Mouse (Mus musculus): ENCODE measurements around the gene Elfn1. TPM values are rescaled to one million over a fixed set of nuclear protein-coding genes. Genes with fewer than 3 reads are reported as not detected.
A peak's percentile ranks its signal among the peaks of the same experiment; 100 is the strongest.

Elfn1 gene
- polyA plus RNA-seq, 1 experiment from 2014 or later = 0.09 TPM

DNA sequence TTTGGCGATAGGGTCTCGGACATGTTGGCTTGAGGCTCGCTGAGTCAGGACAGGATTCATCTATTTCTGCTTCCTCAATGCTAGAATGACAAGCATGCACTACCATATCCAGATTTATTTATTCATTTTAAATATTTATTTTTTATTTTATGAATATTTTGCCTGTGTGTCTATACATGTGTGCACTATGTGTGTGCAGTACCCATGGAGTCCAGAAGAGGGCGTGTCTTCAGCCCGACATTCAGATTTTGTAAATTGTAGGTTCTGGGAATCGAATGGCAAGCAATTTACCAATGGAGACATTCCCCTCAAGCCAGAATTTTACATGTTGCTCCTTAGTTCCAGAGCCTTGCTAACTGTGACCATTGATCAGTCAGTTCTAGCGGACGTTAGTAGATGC lies 16.1 kb downstream of the Elfn1 start:
- Histone ChIP-seq H3K4me3 (ENCODE audit: low read depth, low read length) (no peak overlapping the region), H3K9me3 (ENCODE audit: control insufficient read depth, low read depth, low read length) (peaks cover 3% of the 10 kb centered on the region; the same call in 1 of the 2 replicates), H3K27me3 (ENCODE audit: control insufficient read depth, insufficient read depth, low read length) (no peaks in the 10 kb centered on the region), H3K27ac (ENCODE audit: low read length) (no peak overlapping the region), H3K4me1 (ENCODE audit: control insufficient read depth, insufficient read depth, low read length) (no peaks in the 10 kb centered on the region), H3K9ac (replicated peaks; ENCODE audit: low read depth, low read length) (no peak overlapping the region), H3K4me2 (replicated peaks; ENCODE audit: low read depth, low read length) (no peak overlapping the region), H3K36me3 (ENCODE audit: control insufficient read depth, insufficient read depth, low read length) (no peaks in the 10 kb centered on the region)
- 86% methylated on average over 8 of the region's 8 CpGs for WGBS
- no peak for ATAC-seq (ENCODE audit: insufficient number of reproducible peaks, insufficient read depth, low FRiP score, low read depth)

DNA sequence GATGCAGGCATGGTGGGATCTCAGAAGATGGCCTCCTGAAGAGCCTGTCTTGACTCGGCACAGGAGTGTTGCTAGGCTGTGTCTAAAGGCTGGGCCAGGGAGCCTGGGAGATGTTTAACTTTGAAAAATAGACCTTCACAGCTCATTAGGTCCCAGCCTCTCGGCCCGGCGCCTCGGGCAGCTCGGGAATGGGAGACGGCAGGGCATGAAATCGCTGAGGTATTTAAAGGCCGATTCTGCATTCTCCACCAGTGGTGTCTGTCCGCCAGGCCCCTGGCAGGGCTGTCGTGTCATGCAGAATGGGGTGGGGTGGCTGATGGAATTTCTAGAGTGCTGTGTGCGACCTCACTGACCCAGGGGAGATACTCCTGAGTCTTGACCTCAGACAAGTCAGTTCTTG lies 22.4 kb downstream of the Elfn1 start:
- WGBS = 82% methylated on average over 12 of the region's 12 CpGs
- Histone ChIP-seq H3K9me3 (ENCODE audit: control insufficient read depth, low read depth, low read length) (no peaks in the 10 kb centered on the region), H3K4me1 (ENCODE audit: control insufficient read depth, insufficient read depth, low read length) (peaks cover 12% of the 10 kb centered on the region), H3K9ac (replicated peaks; ENCODE audit: low read depth, low read length) (no peak overlapping the region), H3K27ac (ENCODE audit: low read length) (no peak overlapping the region), H3K36me3 (ENCODE audit: control insufficient read depth, insufficient read depth, low read length) (no peaks in the 10 kb centered on the region), H3K4me3 (ENCODE audit: low read depth, low read length) (no peak overlapping the region), H3K4me2 (replicated peaks; ENCODE audit: low read depth, low read length) (no peak overlapping the region), H3K27me3 (ENCODE audit: control insufficient read depth, insufficient read depth, low read length) (no peaks in the 10 kb centered on the region)
- ATAC-seq (ENCODE audit: insufficient number of reproducible peaks, insufficient read depth, low FRiP score, low read depth) = no peak

DNA sequence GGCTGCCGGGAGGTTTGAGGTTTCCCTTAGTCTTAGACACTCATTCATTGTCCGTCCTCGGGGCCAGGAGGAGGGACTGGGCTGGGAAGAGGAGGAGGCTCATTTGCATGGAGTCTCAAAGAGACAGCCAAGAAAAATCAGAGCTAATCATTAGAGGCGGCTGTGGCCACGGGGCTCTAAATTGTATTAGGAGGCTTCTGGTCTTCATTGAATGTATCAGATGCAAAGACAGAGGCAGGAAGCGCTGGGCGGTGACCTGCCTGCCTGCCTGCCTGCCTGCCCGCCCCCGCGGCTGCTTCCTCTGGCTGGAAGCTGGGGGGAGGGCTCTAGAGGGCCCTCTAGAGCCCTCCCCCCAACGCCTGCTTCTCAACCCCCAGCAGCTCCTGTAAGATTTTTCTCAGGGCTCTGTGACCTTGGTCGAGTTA lies 23.2 kb downstream of the Elfn1 start:
- Histone ChIP-seq H3K27ac (ENCODE audit: low read length) (no peak overlapping the region), H3K36me3 (ENCODE audit: control insufficient read depth, insufficient read depth, low read length) (no peaks in the 10 kb centered on the region), H3K27me3 (ENCODE audit: control insufficient read depth, insufficient read depth, low read length) (no peaks in the 10 kb centered on the region), H3K4me2 (replicated peaks; ENCODE audit: low read depth, low read length) (peak overlapping the region; percentile 35), H3K4me1 (ENCODE audit: control insufficient read depth, insufficient read depth, low read length) (peaks cover 12% of the 10 kb centered on the region), H3K4me3 (ENCODE audit: low read depth, low read length) (no peak overlapping the region), H3K9me3 (ENCODE audit: control insufficient read depth, low read depth, low read length) (no peaks in the 10 kb centered on the region), H3K9ac (replicated peaks; ENCODE audit: low read depth, low read length) (no peak overlapping the region)
- 3% methylated on average over 12 of the region's 12 CpGs for WGBS
- peak; percentile 15; the same call in 1 of the 2 replicates for ATAC-seq (ENCODE audit: insufficient number of reproducible peaks, insufficient read depth, low FRiP score, low read depth)

DNA sequence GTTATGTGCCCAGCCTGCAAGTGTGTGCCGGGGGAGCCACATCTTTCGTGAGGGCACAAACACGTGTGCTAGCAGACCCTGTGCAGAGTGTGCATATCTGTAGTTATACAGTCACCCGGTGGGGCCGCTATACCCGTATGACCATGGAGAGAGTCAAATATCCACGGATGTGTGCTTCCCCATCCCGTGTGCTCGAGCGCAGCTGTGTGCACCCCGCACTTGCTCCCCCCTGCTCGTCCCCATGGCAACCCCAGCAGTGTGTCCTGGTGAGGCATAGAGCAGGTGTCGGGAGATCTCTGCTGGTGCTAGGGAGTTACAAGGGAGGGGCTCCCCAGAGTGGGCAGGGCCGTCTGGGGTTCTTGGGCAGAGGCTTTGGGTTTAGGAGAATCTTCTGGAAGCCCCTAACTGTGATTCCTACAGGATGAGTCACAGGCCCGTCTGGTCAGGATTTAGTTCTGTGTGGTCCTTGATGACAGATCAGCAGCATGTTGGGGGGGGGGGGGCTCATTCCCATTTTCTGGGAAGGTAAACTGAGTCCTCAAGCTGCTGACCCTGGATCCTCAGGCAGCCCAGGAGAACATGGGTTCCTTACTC lies 24.3 kb downstream of the Elfn1 start:
- H3K4me2 ChIP-seq (replicated peaks; ENCODE audit: low read depth, low read length) = 0 out of 2 replicates have a peak overlapping the region, but pooled peaks have one; percentile 5
- H3K4me3 ChIP-seq (ENCODE audit: low read depth, low read length) = no peak overlapping the region
- WGBS = 34% methylated on average over 15 of the region's 15 CpGs
- H3K27ac ChIP-seq (ENCODE audit: low read length) = no peak overlapping the region
- no peak overlapping the region for H3K9ac ChIP-seq (replicated peaks; ENCODE audit: low read depth, low read length)
- no peaks in the 10 kb centered on the region for H3K36me3 ChIP-seq (ENCODE audit: control insufficient read depth, insufficient read depth, low read length)
- no peaks in the 10 kb centered on the region for H3K27me3 ChIP-seq (ENCODE audit: control insufficient read depth, insufficient read depth, low read length)
- H3K4me1 ChIP-seq (ENCODE audit: control insufficient read depth, insufficient read depth, low read length) = peaks cover 12% of the 10 kb centered on the region
- ATAC-seq (ENCODE audit: insufficient number of reproducible peaks, insufficient read depth, low FRiP score, low read depth) = peak; percentile 50
- no peaks in the 10 kb centered on the region for H3K9me3 ChIP-seq (ENCODE audit: control insufficient read depth, low read depth, low read length)

DNA sequence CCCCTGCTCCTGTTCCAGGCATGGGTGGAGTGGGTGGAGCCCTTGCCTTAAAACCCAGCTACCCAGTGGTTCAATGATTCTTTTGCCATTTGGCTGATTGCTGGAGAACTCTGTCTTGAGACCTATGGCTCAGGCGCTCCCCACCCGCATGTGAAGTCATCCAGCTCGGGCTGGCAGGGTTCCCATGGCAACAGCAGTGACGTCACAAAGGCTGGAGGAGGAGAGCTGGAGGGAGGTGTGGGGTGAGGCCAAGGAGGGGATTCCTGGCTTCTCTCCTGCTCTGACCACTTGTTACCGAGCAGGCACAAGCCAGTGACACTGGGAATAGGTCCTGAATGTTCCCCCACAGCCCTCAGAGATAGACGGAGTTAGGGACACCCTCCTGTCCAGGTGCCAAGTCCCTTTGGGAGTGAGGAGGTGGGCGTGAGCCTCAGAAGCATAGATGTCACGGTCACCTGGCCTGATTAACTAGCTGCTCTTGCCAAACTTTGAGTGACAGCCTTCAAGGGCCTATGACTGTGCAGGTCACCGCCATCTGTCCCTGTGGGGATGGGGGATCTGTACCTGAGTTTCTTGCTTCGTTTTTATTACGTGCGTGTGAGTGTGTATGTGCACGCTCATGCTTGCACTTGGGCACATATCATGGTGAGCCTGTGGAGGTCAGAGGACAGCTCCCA lies 25.0 kb downstream of the Elfn1 start:
- Histone ChIP-seq H3K9ac (replicated peaks; ENCODE audit: low read depth, low read length) (no peak overlapping the region), H3K27me3 (ENCODE audit: control insufficient read depth, insufficient read depth, low read length) (no peaks in the 10 kb centered on the region), H3K4me1 (ENCODE audit: control insufficient read depth, insufficient read depth, low read length) (peaks cover 12% of the 10 kb centered on the region), H3K4me2 (replicated peaks; ENCODE audit: low read depth, low read length) (0 out of 2 replicates have a peak overlapping the region, but pooled peaks have one; percentile 5), H3K4me3 (ENCODE audit: low read depth, low read length) (no peak overlapping the region), H3K27ac (ENCODE audit: low read length) (no peak overlapping the region), H3K9me3 (ENCODE audit: control insufficient read depth, low read depth, low read length) (no peaks in the 10 kb centered on the region), H3K36me3 (ENCODE audit: control insufficient read depth, insufficient read depth, low read length) (no peaks in the 10 kb centered on the region)
- peak; percentile 70 for ATAC-seq (ENCODE audit: insufficient number of reproducible peaks, insufficient read depth, low FRiP score, low read depth)
- 37% methylated on average over 13 of the region's 13 CpGs for WGBS

DNA sequence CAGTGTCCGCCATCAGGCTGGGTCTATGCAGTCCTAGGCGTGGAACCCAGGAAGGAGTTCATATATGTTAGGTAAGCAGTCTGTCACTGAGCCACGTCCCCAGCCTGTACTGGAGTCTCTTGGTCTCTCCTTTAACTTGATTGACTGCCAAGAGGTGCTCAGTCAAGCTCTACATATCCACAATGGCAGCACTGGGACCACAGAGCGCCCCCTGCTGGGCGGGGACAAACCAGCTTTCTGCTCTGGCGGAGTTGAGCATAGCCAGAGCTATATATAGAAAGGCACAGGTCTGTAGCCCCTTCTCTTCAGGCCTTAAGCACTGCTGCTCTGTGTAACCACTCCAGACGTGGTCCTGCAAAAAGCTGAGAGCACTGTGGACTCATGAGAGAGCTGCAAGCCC lies 25.7 kb downstream of the Elfn1 start:
- Histone ChIP-seq H3K36me3 (ENCODE audit: control insufficient read depth, insufficient read depth, low read length) (no peaks in the 10 kb centered on the region), H3K9me3 (ENCODE audit: control insufficient read depth, low read depth, low read length) (no peaks in the 10 kb centered on the region), H3K27me3 (ENCODE audit: control insufficient read depth, insufficient read depth, low read length) (no peaks in the 10 kb centered on the region), H3K4me3 (ENCODE audit: low read depth, low read length) (no peak overlapping the region), H3K9ac (replicated peaks; ENCODE audit: low read depth, low read length) (no peak overlapping the region), H3K4me2 (replicated peaks; ENCODE audit: low read depth, low read length) (no peak overlapping the region), H3K27ac (ENCODE audit: low read length) (no peak overlapping the region), H3K4me1 (ENCODE audit: control insufficient read depth, insufficient read depth, low read length) (peaks cover 12% of the 10 kb centered on the region)
- WGBS = 50% methylated on average over 7 of the region's 7 CpGs
- no peak for ATAC-seq (ENCODE audit: insufficient number of reproducible peaks, insufficient read depth, low FRiP score, low read depth)

DNA sequence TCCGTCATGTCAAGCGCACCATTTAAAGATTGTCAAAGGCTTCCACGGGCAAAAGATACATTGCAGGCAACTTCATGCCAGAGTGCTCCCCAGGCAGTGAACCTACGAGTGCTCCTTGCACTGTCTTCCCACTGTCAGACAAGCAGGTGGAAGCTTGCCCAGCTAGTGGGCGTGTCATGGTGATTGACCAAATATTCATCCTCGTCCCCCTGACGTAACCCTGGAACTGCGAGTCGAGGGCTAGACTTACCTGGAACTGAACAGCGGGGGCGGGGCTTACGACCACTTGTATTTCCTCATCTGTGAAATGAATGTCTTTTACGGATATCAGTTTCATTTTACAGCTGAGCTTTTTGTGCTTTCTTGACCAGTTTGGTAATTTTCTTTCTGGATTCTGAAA lies 28.7 kb downstream of the Elfn1 start:
- H3K4me3 ChIP-seq (ENCODE audit: low read depth, low read length) = no peak overlapping the region
- H3K9me3 ChIP-seq (ENCODE audit: control insufficient read depth, low read depth, low read length) = no peaks in the 10 kb centered on the region
- H3K4me1 ChIP-seq (ENCODE audit: control insufficient read depth, insufficient read depth, low read length) = peaks cover 12% of the 10 kb centered on the region
- no peak overlapping the region for H3K27ac ChIP-seq (ENCODE audit: low read length)
- H3K4me2 ChIP-seq (replicated peaks; ENCODE audit: low read depth, low read length) = no peak overlapping the region
- 67% methylated on average over 13 of the region's 13 CpGs for WGBS
- no peak overlapping the region for H3K9ac ChIP-seq (replicated peaks; ENCODE audit: low read depth, low read length)
- H3K36me3 ChIP-seq (ENCODE audit: control insufficient read depth, insufficient read depth, low read length) = no peaks in the 10 kb centered on the region
- ATAC-seq (ENCODE audit: insufficient number of reproducible peaks, insufficient read depth, low FRiP score, low read depth) = no peak
- H3K27me3 ChIP-seq (ENCODE audit: control insufficient read depth, insufficient read depth, low read length) = no peaks in the 10 kb centered on the region

DNA sequence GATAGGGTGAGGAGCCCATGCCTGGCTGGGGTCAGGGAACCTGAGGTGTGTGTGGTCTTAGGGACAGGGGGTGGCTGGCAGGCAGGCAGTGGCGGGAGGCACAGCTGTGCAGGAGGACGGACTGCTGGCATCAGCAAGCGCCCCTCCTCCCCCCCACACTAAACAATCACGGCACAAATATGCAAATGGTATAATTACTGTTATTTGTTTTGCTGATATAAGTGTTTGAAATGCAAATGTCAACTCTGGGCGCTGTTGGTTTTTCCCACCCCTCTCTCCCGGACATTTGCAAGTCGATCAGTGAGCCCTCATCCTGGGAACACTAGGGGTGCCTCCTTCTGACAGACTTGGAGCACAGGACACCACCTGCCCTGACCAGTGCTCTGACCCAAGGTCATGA lies 37.0 kb downstream of the Elfn1 start:
- Histone ChIP-seq H3K36me3 (ENCODE audit: control insufficient read depth, insufficient read depth, low read length) (no peaks in the 10 kb centered on the region), H3K9ac (replicated peaks; ENCODE audit: low read depth, low read length) (no peak overlapping the region), H3K27ac (ENCODE audit: low read length) (no peak overlapping the region), H3K9me3 (ENCODE audit: control insufficient read depth, low read depth, low read length) (no peaks in the 10 kb centered on the region), H3K4me1 (ENCODE audit: control insufficient read depth, insufficient read depth, low read length) (no peaks in the 10 kb centered on the region), H3K27me3 (ENCODE audit: control insufficient read depth, insufficient read depth, low read length) (no peaks in the 10 kb centered on the region), H3K4me2 (replicated peaks; ENCODE audit: low read depth, low read length) (no peak overlapping the region), H3K4me3 (ENCODE audit: low read depth, low read length) (no peak overlapping the region)
- WGBS = 32% methylated on average over 7 of the region's 7 CpGs
- ATAC-seq (ENCODE audit: insufficient number of reproducible peaks, insufficient read depth, low FRiP score, low read depth) = no peak
